ENCODE assay signal across 17 mouse cellular contexts in the genomic region with DNA sequence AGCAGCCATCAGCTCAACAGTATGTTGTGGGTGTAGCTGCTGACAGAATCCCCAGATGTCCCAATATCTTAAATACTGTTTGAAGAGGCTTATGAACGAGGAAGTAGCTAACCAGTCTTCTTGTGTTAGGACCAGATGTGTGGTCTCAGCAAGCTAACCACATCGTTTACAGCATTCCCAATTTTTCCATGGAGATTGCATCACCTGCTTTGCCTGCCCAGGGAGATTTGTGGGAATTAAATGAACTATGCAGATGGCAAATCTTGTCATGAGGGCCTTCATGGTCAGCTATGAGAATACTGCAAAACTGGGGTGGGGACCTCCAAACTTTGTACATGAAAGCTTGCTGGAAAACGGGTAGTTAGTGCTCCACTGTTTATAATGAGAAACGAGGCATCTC. TPM values are rescaled to one million over a fixed set of nuclear protein-coding genes. Genes with fewer than 3 reads are reported as not detected.
DNase-seq lines count a peak whose midpoint lies in the region; ATAC-seq and TF ChIP-seq lines count a peak whose summit lies in the region.
"Had no signal": no experiment of that assay in that cellular context is flagged by ENCODE, and none has a peak within 500 bp of the region (broad histone marks: within the 10 kb centered on the region; RNA-seq: fewer than 3 reads in every experiment).

No protein-coding gene starts in this region.

- no peak overlapping the region for H3K9ac ChIP-seq in limb, embryonic 14.5 days (ENCODE audit: low read depth, low read length, severe bottlenecking)
- H3K9ac ChIP-seq: limb, embryonic 15.5 days; liver, postnatal 0 days had no signal

- H3K4me3 ChIP-seq in embryonic fibroblast, embryonic 13.5 days (ENCODE audit: insufficient read depth, low read length): no peak overlapping the region
- H3K4me3 ChIP-seq in limb, embryonic 14.5 days (replicated peaks; ENCODE audit: low read length): no peak overlapping the region
- H3K4me3 ChIP-seq: erythroblast, embryonic 14.5 days; limb, embryonic 15.5 days; megakaryocyte, embryonic 14.5 days had no signal

- H3K4me2 ChIP-seq in limb, embryonic 14.5 days (replicated peaks; ENCODE audit: low read depth, low read length, severe bottlenecking): no peak overlapping the region
- H3K4me2 ChIP-seq: limb, embryonic 15.5 days had no signal

- ATAC-seq in limb, embryonic 14.5 days (ENCODE audit: low FRiP score, low read depth): peak; percentile 70; the same call in 1 of the 2 replicates
- ATAC-seq: liver, postnatal 0 days had no signal

- peak overlapping the region; percentile 34; the same call in 1 of the 2 replicates for H3K27ac ChIP-seq in embryonic fibroblast, embryonic 13.5 days (ENCODE audit: insufficient read depth, low read length)
- no peak overlapping the region for H3K27ac ChIP-seq in limb, embryonic 14.5 days (replicated peaks; ENCODE audit: low read depth, low read length)

- no peaks in the 10 kb centered on the region for H3K27me3 ChIP-seq in limb, embryonic 14.5 days (ENCODE audit: control insufficient read depth, insufficient read depth, low read length)
- H3K27me3 ChIP-seq: limb, embryonic 15.5 days; megakaryocyte, embryonic 14.5 days had no signal

- no peaks in the 10 kb centered on the region for H3K36me3 ChIP-seq in limb, embryonic 14.5 days (ENCODE audit: control insufficient read depth, insufficient read depth, low read length)

- no peak for TF ChIP-seq POLR2A in embryonic fibroblast, embryonic 13.5 days (IDR thresholded peaks at IDR 0.05; ENCODE audit: low read depth, low read length)
- TF ChIP-seq POLR2A in limb, embryonic 14.5 days (IDR thresholded peaks at IDR 0.05; ENCODE audit: borderline replicate concordance, extremely low read depth, insufficient read depth, insufficient read length): no peak

- peak; percentile 79 for DNase-seq in heart, adult 11 months
- no peak for DNase-seq in heart, adult 18-20 months
- peak; percentile 10 for DNase-seq in 3T3-L1 (ENCODE audit: low read depth, low spot score)
- DNase-seq in limb, embryonic 14.5 days (ENCODE audit: low spot score): peak; percentile 43
- no peak for DNase-seq in embryo, embryonic 10.5 days (ENCODE audit: low spot score)
- no peak for DNase-seq in testis, postnatal 10 days (ENCODE audit: low spot score)
- DNase-seq: cerebellum, adult 9-11 months; kidney, adult 8-10 months; kidney, postnatal 25 days; layer of hippocampus, adult 9-11 months; liver, postnatal 0 days; lung, postnatal 14 days; right cerebral cortex, postnatal 25 days had no signal

- H3K9me3 ChIP-seq in limb, embryonic 14.5 days (ENCODE audit: control insufficient read depth, low read length): no peaks in the 10 kb centered on the region
- H3K9me3 ChIP-seq: limb, embryonic 15.5 days; megakaryocyte, embryonic 14.5 days had no signal

- no peak for TF ChIP-seq CTCF in embryonic fibroblast, embryonic 13.5 days (IDR thresholded peaks at IDR 0.05; ENCODE audit: borderline replicate concordance, insufficient read depth, low read length)

- 38% methylated on average over 4 of the region's 4 CpGs for WGBS in limb, embryonic 14.5 days

- no peaks in the 10 kb centered on the region; the same call in none of the 2 replicates for H3K4me1 ChIP-seq in embryonic fibroblast, embryonic 13.5 days (ENCODE audit: control insufficient read depth, insufficient read depth, low read length)
- no peaks in the 10 kb centered on the region for H3K4me1 ChIP-seq in limb, embryonic 14.5 days (ENCODE audit: control insufficient read depth, insufficient read depth, low read length)
- H3K4me1 ChIP-seq: limb, embryonic 15.5 days had no signal

RNA-seq across cellular contexts. Expression of a gene that starts 30.2 kb away (rescaled TPM):
- 10 to 100 TPM; 21.1 to 21.5 TPM for total RNA-seq in heart, adult 18-20 months (2021)
- 55.1 and 75.8 TPM in 2 replicates for polyA plus RNA-seq in embryonic fibroblast, embryonic 13.5 days (2011; ENCODE audit: insufficient read length, low read depth, missing spikeins)
- polyA plus RNA-seq in limb, embryonic 14.5 days (2012; rRNA removed): 11.3 and 13.5 TPM in 2 replicates
- 22.1 and 25.0 TPM in 2 replicates for polyA plus RNA-seq in limb, embryonic 14.5 days (2014; fragmentation: Nextera tagmentation; extraction: Ambion mirVana)

Comparison
In these comparisons a context has a peak if more than half of its experiments do, and no peak if none do; other contexts are left out.
1. DNase-seq: peak in heart, adult 11 months (single experiment), 3T3-L1 (single experiment) and limb, embryonic 14.5 days (single experiment); none in heart, adult 18-20 months (0 of 2), embryo, embryonic 10.5 days (single experiment) and testis, postnatal 10 days (single experiment).